Mouse (Mus musculus): ENCODE data around the gene Bcam. TPM values are rescaled to one million over a fixed set of nuclear protein-coding genes. Genes with fewer than 3 reads are reported as not detected.

The Bcam gene
- polyA plus RNA-seq, 1 experiment from 2014 or later = 5.8 TPM

DNA sequence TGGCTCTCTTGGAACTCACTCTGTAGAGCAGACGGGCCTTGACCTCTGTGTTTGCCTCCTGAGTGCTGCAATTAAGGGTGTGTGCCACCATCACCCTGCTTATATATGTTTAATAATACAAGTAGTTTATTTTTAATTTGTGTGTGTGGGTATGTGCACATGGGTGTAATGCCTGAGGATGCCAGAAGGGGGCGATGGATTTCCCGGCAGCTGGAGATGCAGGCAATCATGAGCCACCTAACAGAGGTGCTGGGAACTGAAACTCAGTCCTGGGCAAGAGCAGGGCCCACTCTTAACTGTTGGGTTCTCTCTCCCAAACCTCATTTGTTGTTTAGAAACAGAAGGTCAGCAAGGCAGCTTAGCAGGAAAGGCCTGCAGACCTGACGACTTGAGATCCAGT lies 9.1 kb upstream of the Bcam start:
- Histone ChIP-seq H3K36me3 (ENCODE audit: control insufficient read depth, insufficient read depth, low read length) (no peaks in the 10 kb centered on the region), H3K9ac (ENCODE audit: low read length) (no peak overlapping the region), H3K9me3 (replicated peaks; ENCODE audit: control insufficient read depth, low read length) (no peaks in the 10 kb centered on the region), H3K27me3 (replicated peaks; ENCODE audit: control insufficient read depth, insufficient read depth, low read length) (no peaks in the 10 kb centered on the region), H3K4me1 (ENCODE audit: control insufficient read depth, insufficient read depth, low read length) (no peaks in the 10 kb centered on the region), H3K4me2 (ENCODE audit: low read length) (no peak overlapping the region), H3K27ac (ENCODE audit: low read depth, low read length) (no peak overlapping the region), H3K4me3 (ENCODE audit: low read depth, low read length) (no peak overlapping the region)
- DNase-seq (ENCODE audit: low spot score) = no peak
- no peak for ATAC-seq
- WGBS = 80% methylated on average over 4 of the region's 4 CpGs

- no peak overlapping the region for H3K27ac ChIP-seq (ENCODE audit: low read depth, low read length)
- H3K27me3 ChIP-seq (replicated peaks; ENCODE audit: control insufficient read depth, insufficient read depth, low read length) = no peaks in the 10 kb centered on the region
- H3K4me3 ChIP-seq (ENCODE audit: low read depth, low read length) = no peak overlapping the region
- H3K9me3 ChIP-seq (replicated peaks; ENCODE audit: control insufficient read depth, low read length) = no peaks in the 10 kb centered on the region
- no peak overlapping the region for H3K9ac ChIP-seq (ENCODE audit: low read length)
- no peaks in the 10 kb centered on the region for H3K36me3 ChIP-seq (ENCODE audit: control insufficient read depth, insufficient read depth, low read length)
- DNase-seq (ENCODE audit: low spot score) (no peak), ATAC-seq (no peak)
- H3K4me2 ChIP-seq (ENCODE audit: low read length) = no peak overlapping the region
- 86% methylated on average over 8 of the region's 8 CpGs for WGBS
- H3K4me1 ChIP-seq (ENCODE audit: control insufficient read depth, insufficient read depth, low read length) = no peaks in the 10 kb centered on the region
Measured at GRCm38 (mm10) chr7:19778645-19779044, 7.8 kb upstream of the Bcam start.

DNA sequence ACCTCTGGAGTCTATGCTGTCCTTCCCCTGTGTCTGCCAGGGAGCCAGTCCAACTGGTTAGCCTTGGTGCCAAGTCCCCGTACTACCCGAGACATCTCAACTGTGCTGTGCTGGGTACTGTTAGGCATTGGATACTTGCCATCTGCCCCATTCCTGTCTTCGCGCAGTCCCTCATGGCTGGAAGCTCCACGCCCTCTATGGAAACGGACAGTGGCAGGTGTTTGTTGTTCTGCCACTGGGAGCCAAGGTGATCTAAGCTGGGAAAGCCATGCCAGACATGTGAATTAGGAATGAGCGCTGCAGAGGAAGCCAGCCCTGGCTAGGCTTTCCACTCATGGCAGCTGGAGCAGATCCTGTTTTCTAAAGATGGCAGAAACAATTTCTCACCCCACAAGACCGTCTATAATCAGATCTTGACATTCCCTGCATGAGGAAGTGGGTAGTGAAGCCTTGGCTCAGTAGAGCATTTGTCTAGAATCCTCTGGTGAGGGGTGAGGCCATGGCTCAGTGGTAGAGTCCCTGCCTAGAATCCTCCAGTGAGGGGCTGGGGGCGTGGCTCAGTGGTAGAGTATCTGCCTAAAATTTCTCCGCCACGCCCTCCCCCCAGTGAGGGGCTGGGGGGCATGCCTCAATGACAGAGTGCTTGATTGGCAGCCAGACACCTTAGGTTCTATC lies 6.4 kb upstream of the Bcam start:
- WGBS = 86% methylated on average over 11 of the region's 11 CpGs
- H3K36me3 ChIP-seq (ENCODE audit: control insufficient read depth, insufficient read depth, low read length) = no peaks in the 10 kb centered on the region
- H3K27ac ChIP-seq (ENCODE audit: low read depth, low read length) = no peak overlapping the region
- no peak overlapping the region for H3K4me3 ChIP-seq (ENCODE audit: low read depth, low read length)
- ATAC-seq (no peak), DNase-seq (ENCODE audit: low spot score) (no peak)
- no peak overlapping the region for H3K4me2 ChIP-seq (ENCODE audit: low read length)
- H3K4me1 ChIP-seq (ENCODE audit: control insufficient read depth, insufficient read depth, low read length) = no peaks in the 10 kb centered on the region
- H3K27me3 ChIP-seq (replicated peaks; ENCODE audit: control insufficient read depth, insufficient read depth, low read length) = no peaks in the 10 kb centered on the region
- H3K9ac ChIP-seq (ENCODE audit: low read length) = no peak overlapping the region
- no peaks in the 10 kb centered on the region for H3K9me3 ChIP-seq (replicated peaks; ENCODE audit: control insufficient read depth, low read length)

DNA sequence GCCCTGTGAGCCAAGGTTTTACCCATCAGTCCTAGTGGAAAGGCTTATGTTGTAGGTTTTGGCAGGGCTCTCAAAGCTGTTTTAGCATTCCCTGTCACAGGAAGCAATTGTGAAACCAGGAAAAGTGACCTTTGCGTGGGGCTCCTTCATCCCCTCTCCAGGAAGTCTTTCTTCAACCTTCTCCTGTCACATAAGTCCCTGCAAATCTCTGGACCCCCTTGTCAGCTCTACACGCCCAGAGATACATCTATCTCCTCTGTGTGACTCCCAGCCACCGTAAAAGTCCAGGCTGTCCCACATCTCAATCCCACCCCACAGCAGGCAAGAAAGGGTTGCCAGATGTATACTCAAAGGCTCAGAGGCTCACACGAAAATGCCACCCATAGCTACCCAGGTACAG lies 866 bp upstream of the Bcam start:
- Histone ChIP-seq H3K4me2 (ENCODE audit: low read length) (no peak overlapping the region), H3K4me1 (ENCODE audit: control insufficient read depth, insufficient read depth, low read length) (peaks cover 6% of the 10 kb centered on the region; the same call in 1 of the 2 replicates), H3K27me3 (replicated peaks; ENCODE audit: control insufficient read depth, insufficient read depth, low read length) (peaks cover 12% of the 10 kb centered on the region; the same call in 1 of the 2 replicates), H3K27ac (ENCODE audit: low read depth, low read length) (no peak overlapping the region), H3K36me3 (ENCODE audit: control insufficient read depth, insufficient read depth, low read length) (no peaks in the 10 kb centered on the region), H3K4me3 (ENCODE audit: low read depth, low read length) (no peak overlapping the region), H3K9ac (ENCODE audit: low read length) (no peak overlapping the region), H3K9me3 (replicated peaks; ENCODE audit: control insufficient read depth, low read length) (no peaks in the 10 kb centered on the region)
- ATAC-seq (no peak), DNase-seq (ENCODE audit: low spot score) (no peak)
- 53% methylated on average over 4 of the region's 4 CpGs for WGBS

DNA sequence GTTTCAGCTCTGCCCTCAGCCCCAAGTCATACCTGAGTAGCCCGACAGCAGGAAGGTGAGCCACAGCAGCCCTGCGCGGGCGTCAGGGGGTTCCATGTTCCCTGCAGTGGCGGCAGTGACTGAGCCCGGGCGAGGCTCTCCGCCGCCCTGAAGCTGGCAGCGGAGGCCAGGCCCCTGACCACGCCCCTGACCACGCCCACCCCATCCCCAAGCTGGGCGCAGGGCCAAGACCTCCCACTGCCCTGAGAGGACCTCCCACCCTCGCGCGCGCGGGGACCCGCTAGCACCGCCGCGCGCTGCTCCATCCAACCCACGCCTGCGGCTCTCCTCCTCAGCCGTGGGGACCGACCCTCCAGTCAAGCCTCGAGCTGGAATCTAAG lies 451 bp downstream of the Bcam start:
- Histone ChIP-seq H3K4me2 (ENCODE audit: low read length) (peak overlapping the region; percentile 55), H3K27me3 (replicated peaks; ENCODE audit: control insufficient read depth, insufficient read depth, low read length) (peaks cover 12% of the 10 kb centered on the region; the same call in 1 of the 2 replicates), H3K27ac (ENCODE audit: low read depth, low read length) (no peak overlapping the region), H3K4me1 (ENCODE audit: control insufficient read depth, insufficient read depth, low read length) (peaks cover 6% of the 10 kb centered on the region; the same call in 1 of the 2 replicates), H3K4me3 (ENCODE audit: low read depth, low read length) (peak overlapping the region; percentile 25), H3K9me3 (replicated peaks; ENCODE audit: control insufficient read depth, low read length) (no peaks in the 10 kb centered on the region), H3K36me3 (ENCODE audit: control insufficient read depth, insufficient read depth, low read length) (no peaks in the 10 kb centered on the region), H3K9ac (ENCODE audit: low read length) (peak overlapping the region; percentile 51; the same call in 1 of the 2 replicates)
- 2% methylated on average over 28 of the region's 28 CpGs for WGBS
- DNase-seq (ENCODE audit: low spot score) = peak; percentile 69
- ATAC-seq = peak; percentile 82

DNA sequence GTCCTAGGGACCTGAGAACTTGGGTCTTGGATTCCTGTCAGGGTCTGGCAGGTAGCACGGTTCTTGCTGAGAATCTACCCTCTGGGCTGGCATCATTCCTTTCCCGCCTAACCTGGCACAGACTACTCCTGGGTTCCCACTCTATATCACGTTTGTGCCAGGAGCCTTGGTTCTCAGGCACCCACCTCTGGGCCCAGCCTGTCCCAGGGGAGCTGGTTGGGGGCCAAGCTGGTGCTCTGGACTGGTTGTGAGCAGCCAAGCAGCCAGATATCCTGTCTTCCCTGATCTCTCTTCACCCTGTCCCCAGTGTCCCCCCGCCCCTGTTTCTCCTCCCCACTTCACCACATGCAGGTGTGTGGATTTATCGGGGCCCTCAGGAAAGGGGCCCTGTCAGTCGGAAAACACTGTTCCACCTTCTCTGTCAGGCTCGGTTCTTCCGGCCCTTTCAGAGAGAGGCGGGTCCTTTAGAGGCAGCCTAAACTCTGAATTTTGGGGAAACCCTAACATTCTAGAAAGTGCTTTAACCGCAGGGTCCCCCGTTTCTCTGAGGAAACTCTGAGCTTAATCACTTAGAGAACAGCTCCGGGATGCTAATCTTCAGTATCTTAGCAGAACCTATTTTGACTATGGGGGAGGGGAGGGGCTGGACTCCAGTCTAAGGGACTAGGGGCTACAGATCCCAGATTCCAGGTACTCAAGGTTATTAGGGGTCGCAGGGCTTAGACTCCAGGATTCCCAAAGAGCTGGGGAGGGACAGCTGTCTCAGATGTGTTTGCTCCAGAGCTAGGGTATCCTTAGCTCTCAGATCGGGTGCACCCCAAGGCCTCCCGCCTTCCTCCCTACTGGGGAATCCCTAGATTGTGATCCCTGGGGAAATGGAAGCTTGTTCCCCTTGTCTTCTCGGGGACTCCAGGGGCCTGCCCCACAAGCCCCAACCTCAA lies 1.1 kb downstream of the Bcam start:
- H3K9ac ChIP-seq (ENCODE audit: low read length) = peak overlapping the region; percentile 51; the same call in 1 of the 2 replicates
- H3K4me2 ChIP-seq (ENCODE audit: low read length) = peak overlapping the region; percentile 55
- H3K27ac ChIP-seq (ENCODE audit: low read depth, low read length) = no peak overlapping the region
- H3K36me3 ChIP-seq (ENCODE audit: control insufficient read depth, insufficient read depth, low read length) = no peaks in the 10 kb centered on the region
- peaks cover 6% of the 10 kb centered on the region; the same call in 1 of the 2 replicates for H3K4me1 ChIP-seq (ENCODE audit: control insufficient read depth, insufficient read depth, low read length)
- peak overlapping the region; percentile 25 for H3K4me3 ChIP-seq (ENCODE audit: low read depth, low read length)
- DNase-seq (ENCODE audit: low spot score) (no peak), ATAC-seq (no peak; the same call in 1 of the 2 replicates)
- H3K9me3 ChIP-seq (replicated peaks; ENCODE audit: control insufficient read depth, low read length) = no peaks in the 10 kb centered on the region
- 10% methylated on average over 16 of the region's 16 CpGs for WGBS
- peaks cover 12% of the 10 kb centered on the region; the same call in 1 of the 2 replicates for H3K27me3 ChIP-seq (replicated peaks; ENCODE audit: control insufficient read depth, insufficient read depth, low read length)

- Histone ChIP-seq H3K9me3 (replicated peaks; ENCODE audit: control insufficient read depth, low read length) (no peaks in the 10 kb centered on the region), H3K27me3 (replicated peaks; ENCODE audit: control insufficient read depth, insufficient read depth, low read length) (peaks cover 12% of the 10 kb centered on the region; the same call in 1 of the 2 replicates), H3K27ac (ENCODE audit: low read depth, low read length) (no peak overlapping the region), H3K36me3 (ENCODE audit: control insufficient read depth, insufficient read depth, low read length) (no peaks in the 10 kb centered on the region), H3K9ac (ENCODE audit: low read length) (no peak overlapping the region), H3K4me3 (ENCODE audit: low read depth, low read length) (no peak overlapping the region), H3K4me2 (ENCODE audit: low read length) (no peak overlapping the region), H3K4me1 (ENCODE audit: control insufficient read depth, insufficient read depth, low read length) (peaks cover 6% of the 10 kb centered on the region; the same call in 1 of the 2 replicates)
- ATAC-seq (no peak), DNase-seq (ENCODE audit: low spot score) (no peak)
- 21% methylated on average over 4 of the region's 4 CpGs for WGBS
Measured at GRCm38 (mm10) chr7:19769001-19769400, 1.8 kb downstream of the Bcam start.

DNA sequence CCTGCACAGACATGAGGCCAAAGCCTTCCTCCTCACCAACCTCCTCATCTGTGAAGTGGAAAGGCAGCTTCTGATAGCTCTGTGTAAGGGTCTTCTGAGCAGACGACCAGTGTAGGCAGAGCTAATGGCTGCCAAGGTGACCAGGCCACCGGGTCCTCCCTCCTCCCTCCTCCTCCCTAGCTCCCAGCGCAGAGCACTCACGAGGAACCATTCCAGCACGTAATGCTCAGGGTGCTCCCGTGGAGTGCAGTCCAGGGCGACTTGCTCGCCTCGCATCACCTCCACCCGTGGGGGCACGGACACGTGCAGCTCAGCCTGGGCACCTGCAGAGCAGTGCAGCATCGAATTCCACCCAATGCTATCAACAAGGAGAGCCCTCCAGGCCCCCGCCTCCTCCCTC lies 2.6 kb downstream of the Bcam start:
- Histone ChIP-seq H3K4me1 (ENCODE audit: control insufficient read depth, insufficient read depth, low read length) (peaks cover 6% of the 10 kb centered on the region; the same call in 1 of the 2 replicates), H3K9me3 (replicated peaks; ENCODE audit: control insufficient read depth, low read length) (no peaks in the 10 kb centered on the region), H3K4me2 (ENCODE audit: low read length) (no peak overlapping the region), H3K36me3 (ENCODE audit: control insufficient read depth, insufficient read depth, low read length) (no peaks in the 10 kb centered on the region), H3K9ac (ENCODE audit: low read length) (no peak overlapping the region), H3K27ac (ENCODE audit: low read depth, low read length) (no peak overlapping the region), H3K4me3 (ENCODE audit: low read depth, low read length) (no peak overlapping the region), H3K27me3 (replicated peaks; ENCODE audit: control insufficient read depth, insufficient read depth, low read length) (peaks cover 12% of the 10 kb centered on the region; the same call in 1 of the 2 replicates)
- ATAC-seq (no peak), DNase-seq (ENCODE audit: low spot score) (no peak)
- 69% methylated on average over 14 of the region's 14 CpGs for WGBS
